Mouse (Mus musculus) liver (tissue): ENCODE results near the gene Rexo5.

Source experiments
- DNase-seq: peaks from one replicate; pipeline ENCODE4 v3.0.0-alpha.2; 2020; ENCODE audit warnings: mixed read lengths

The Rexo5 gene

DNA sequence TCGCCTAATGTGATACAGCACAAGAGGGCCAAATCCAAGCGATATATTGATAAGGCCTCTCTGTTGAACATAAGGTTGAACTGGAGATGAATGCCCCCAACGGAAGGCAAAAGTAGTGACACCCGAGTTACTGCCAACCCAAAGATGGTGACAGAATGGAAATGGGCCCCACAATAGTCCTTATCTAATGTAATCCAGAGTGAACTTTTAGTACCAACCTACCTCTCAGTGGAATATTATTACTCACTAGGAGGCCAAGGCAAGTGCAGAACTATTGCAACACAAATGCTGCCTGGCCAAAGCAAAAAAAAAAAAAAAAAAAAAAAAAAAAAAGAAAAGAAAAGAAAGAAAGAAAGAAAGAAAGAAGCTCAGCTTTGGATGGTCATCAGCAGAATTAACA is 98.9 kb downstream of the Rexo5 start:
- no peak for DNase-seq

DNA sequence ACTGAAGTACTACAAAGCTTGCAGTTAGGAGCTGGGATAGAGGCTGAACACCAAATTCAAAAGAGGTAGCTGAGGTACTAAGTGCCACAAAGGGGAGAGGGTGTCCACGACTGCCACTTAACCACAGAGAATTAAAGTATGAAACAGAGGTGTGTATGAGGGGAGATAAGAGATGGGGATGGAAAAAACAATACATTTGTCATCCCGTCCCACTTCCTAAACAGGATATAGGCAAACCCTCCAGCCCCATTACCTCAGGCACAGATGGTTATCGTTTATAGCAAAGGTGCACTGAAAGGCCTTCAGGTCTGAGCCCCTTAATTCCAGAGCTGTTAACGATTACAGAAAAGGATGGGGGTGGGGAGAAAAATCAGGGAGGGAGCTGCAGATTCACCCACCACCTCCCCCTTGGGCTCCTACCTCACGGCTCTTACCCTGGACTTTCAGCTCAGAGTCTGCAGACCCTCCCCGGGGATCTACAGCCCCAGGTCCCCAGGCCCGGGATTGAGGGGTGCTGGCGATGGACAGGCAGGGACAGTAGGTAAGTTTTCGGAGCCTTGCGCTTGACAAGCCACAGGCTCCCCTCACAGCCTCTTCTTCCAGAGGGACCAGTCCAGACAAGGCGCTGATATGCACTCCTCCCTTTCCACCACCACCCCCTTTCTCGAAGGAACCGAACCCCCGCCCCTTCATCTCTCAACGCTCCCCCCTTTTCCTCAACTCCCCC is 101.2 kb downstream of the Rexo5 start:
- no peak for DNase-seq

DNA sequence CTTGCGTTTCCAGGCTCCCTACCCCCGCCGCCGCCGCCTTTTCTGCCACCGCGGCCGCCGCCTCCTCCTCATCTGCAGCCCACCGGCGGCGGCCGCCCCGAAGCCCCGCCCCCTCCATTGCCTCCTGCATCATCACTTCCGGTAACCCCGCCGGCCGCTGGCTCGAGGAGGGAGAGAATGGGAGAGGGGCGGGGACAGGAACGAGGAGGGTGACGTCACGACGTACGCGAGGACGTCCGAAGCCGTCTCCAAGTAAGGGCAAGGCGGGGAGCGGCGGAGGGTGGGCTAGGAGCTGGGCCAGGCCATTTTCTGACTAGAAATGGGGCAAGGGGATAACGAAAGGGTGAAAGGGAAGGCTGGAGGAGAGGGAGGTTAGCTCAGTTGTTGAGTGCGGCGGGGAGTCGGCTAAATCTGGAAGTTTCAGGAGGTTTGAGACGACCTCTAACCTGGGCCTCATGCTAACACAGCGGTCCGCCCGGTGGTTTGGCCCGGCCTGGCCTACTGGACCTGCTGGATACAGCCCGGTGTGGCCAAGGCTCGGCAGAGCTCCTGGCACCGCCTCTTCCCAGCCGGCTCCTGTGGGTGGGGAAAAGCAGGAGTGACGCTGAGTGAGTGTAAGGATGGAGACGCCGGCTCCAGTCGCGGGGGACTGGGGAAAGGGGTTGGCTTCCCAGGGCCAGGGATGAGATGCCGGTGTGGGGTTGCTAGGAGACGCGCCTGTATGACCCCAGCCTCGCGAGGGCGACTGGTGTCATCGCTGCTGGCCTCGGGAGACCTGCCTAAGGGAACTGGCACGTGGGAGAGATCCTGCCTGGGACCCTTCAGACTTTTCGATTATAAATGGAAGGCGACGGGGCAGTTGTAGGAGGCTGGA is 102.1 kb downstream of the Rexo5 start, which contains the start of the genes Lyrm1 and Dcun1d3:
Gene Lyrm1, plus strand, starts transcription at position 223 of the 874 bp plus-strand sequence.
Gene Dcun1d3, minus strand, starts transcription at position 660 of the 874 bp plus-strand sequence.
- peak; percentile 98 for DNase-seq

DNA sequence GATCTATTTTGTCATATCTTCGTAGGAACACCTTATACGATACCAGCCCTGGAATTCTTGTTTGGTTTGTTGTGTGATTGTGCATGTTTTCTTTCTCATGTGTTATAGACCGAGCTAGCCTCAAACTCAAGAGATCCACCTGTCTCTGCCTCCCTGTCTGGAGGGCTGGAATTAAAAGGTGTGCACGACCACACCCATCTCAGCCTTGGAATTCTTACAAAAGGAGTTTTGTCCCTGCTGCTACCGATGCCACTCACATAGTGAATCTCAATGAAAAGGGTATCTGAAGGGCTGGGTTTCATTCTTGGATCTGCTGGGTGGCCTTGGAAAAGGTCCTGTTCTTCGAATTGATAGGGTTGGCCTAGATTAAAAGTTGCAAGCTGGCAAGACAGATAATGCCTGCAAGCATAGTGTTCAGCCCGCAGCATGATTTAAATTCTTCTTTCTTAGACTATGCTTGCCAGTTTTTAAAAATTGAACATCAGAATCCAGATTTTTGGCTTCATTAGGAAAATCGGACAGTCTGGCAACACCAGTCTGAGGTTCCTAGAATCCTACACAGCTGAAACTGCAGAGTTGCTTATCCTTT is 103.8 kb downstream of the Rexo5 start:
- DNase-seq = no peak

DNA sequence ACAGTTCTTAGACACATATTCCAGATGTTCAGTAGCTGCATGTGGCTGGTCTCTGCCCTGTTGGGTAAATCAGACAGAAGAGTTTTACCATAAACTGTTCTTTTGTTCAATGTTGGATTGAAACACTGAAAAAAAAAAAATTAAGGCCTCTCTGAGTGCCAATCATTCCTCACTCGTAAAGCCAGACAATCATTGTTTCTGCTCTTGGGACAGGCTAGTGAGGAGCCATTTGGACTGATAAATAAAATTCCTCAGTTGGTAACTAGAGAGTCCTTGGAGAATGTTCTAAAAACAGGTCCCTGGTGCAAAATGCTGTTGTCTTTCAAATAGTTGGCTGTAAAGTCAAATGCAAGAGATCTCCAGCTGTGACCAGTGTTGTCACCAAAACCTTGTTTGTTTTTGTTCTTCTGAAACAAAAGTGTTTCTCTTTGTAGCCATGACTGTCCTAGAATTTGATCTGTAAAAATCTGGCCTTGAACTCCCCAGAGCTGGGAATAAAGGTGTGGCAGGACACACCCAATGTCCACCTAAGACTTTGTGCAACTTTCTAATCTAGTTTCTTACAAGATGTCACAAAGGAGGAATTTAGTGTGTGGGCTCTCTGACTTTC is 104.5 kb downstream of the Rexo5 start:
- DNase-seq = no peak
